Mouse (Mus musculus) kidney, adult 18-20 months (tissue): ENCODE measurements around the gene Atad5.
"Not testable (repeated sequence)": the region's sequence is repeated elsewhere in the genome, so short reads cannot be mapped to it uniquely, and the experiment has no call there.

Experiments
- DNase-seq: peaks from one replicate; pipeline ENCODE4 v3.0.0; 2021

The Atad5 gene

GRCm38 (mm10) chr11:80081786-80082319 lies 7.3 kb upstream of the Atad5 start:
- DNase-seq = no peak

GRCm38 (mm10) chr11:80085356-80086055 lies 3.7 kb upstream of the Atad5 start:
- no peak for DNase-seq

GRCm38 (mm10) chr11:80086844-80087243 lies 2.4 kb upstream of the Atad5 start:
- peak; percentile 88 for DNase-seq

GRCm38 (mm10) chr11:80089817-80090214 lies 616 bp downstream of the Atad5 start:
- DNase-seq = no peak

- no peak for DNase-seq
Observed at GRCm38 (mm10) chr11:80090555-80091164, 1.5 kb downstream of the Atad5 start.

GRCm38 (mm10) chr11:80098444-80099056 lies 9.3 kb downstream of the Atad5 start:
- DNase-seq = no peak

GRCm38 (mm10) chr11:80101298-80101697 lies 12.1 kb downstream of the Atad5 start:
- no peak for DNase-seq

- no peak for DNase-seq
Observed at GRCm38 (mm10) chr11:80104407-80104806, 15.2 kb downstream of the Atad5 start.

- DNase-seq = no peak
Observed at GRCm38 (mm10) chr11:80116411-80116810, 27.2 kb downstream of the Atad5 start.

GRCm38 (mm10) chr11:80132050-80132449 lies 42.9 kb downstream of the Atad5 start:
- DNase-seq = no peak

GRCm38 (mm10) chr11:80134744-80135143 lies 45.5 kb downstream of the Atad5 start:
- DNase-seq = no peak

GRCm38 (mm10) chr11:80135954-80136683 lies 46.9 kb downstream of the Atad5 start:
- DNase-seq = no peak

GRCm38 (mm10) chr11:80136786-80137185 lies 47.6 kb downstream of the Atad5 start:
- no peak for DNase-seq

GRCm38 (mm10) chr11:80137773-80138172 lies 48.6 kb downstream of the Atad5 start:
- DNase-seq = no peak

- DNase-seq = peak; percentile 88
Observed at GRCm38 (mm10) chr11:80141825-80142521, 52.8 kb downstream of the Atad5 start, which contains the start of gene Tefm. Gene Tefm, minus strand, starts transcription at chr11:80142175.

GRCm38 (mm10) chr11:80142872-80143271 lies 53.7 kb downstream of the Atad5 start:
- DNase-seq = no peak

- DNase-seq = peak; percentile 51
Observed at GRCm38 (mm10) chr11:80145787-80146275, 56.6 kb downstream of the Atad5 start.

- no peak for DNase-seq
Observed at GRCm38 (mm10) chr11:80147748-80148147, 58.5 kb downstream of the Atad5 start.

- DNase-seq = no peak
Observed at GRCm38 (mm10) chr11:80148313-80148712, 59.1 kb downstream of the Atad5 start.

GRCm38 (mm10) chr11:80148974-80149373 lies 59.8 kb downstream of the Atad5 start:
- DNase-seq = not testable (repeated sequence)

- no peak for DNase-seq
Observed at GRCm38 (mm10) chr11:80149412-80150023, 60.3 kb downstream of the Atad5 start.

GRCm38 (mm10) chr11:80150566-80150965 lies 61.4 kb downstream of the Atad5 start:
- DNase-seq = no peak
